Mouse (Mus musculus): ENCODE data around the gene Myof.

DNA sequence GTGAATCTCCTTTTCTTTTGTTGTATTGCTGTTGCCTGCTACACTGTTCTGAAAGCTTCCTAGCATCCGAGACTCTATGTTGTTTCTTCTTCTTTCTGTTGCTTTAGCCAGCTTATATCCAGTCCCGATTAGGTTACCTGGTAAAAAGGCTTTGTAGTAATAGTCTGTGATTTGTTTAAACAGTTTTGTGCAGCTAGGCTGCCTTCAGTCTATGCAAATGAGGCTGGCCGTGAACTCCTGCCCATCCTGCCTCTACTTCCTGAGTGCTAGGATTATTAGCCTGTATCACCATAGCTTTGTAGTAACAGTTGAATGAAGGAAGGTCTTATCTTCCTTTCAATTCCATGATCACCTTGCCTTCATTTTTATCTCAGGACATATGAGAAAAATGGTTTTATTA is 12.9 kb upstream of the Myof start:
- no peak for TF ChIP-seq CTCF (IDR thresholded peaks at IDR 0.05; ENCODE audit: low read depth, low read length)
- no peak for TF ChIP-seq TAL1 (conservative IDR thresholded peaks at IDR 0.05; ENCODE audit: low read depth, low read length)
- no peak for TF ChIP-seq GATA1 (IDR thresholded peaks at IDR 0.05; ENCODE audit: borderline replicate concordance, low read length)
- no peak for TF ChIP-seq POLR2AphosphoS5 (IDR thresholded peaks at IDR 0.05; ENCODE audit: insufficient replicate concordance, low read depth, low read length)
- TF ChIP-seq GATA2 (IDR thresholded peaks at IDR 0.05; ENCODE audit: borderline replicate concordance, low read depth, low read length) = no peak
